Mouse (Mus musculus) hematopoietic stem cell, adult 5-6 weeks (primary cell): ENCODE measurements around the gene Gm21209. TPM values are rescaled to one million over a fixed set of nuclear protein-coding genes. Genes with fewer than 3 reads are reported as not detected.
"Not testable (repeated sequence)": the region's sequence is repeated elsewhere in the genome, so short reads cannot be mapped to it uniquely, and the experiment has no call there.

Experiments
- ATAC-seq, 2 experiments: fragments of 125-278 bp in 1 of 2; replicated peaks in 1 of 2; 2 replicates each; pipeline ENCODE4 v1.8.0; 2016 to 2017; ENCODE audit warnings: inconsistent platforms in 2 of 2, mild to moderate bottlenecking in 2 of 2, moderate number of reproducible peaks in 2 of 2, low read depth in 1 of 2, moderate TSS enrichment in 1 of 2; ENCODE audit not compliant: low FRiP score in 2 of 2, poor library complexity in 2 of 2, severe bottlenecking in 2 of 2, insufficient read depth in 1 of 2, low TSS enrichment in 1 of 2
- total RNA-seq: library from RNA; stranded (forward); fragments of 172-1452, 232-1000 nt; gene quantifications from 2 replicates; pipeline ENCODE4 v1.2.3, GENCODE M21; 2017

Gene Gm21209
- total RNA-seq: not detected in 2 replicates

DNA sequence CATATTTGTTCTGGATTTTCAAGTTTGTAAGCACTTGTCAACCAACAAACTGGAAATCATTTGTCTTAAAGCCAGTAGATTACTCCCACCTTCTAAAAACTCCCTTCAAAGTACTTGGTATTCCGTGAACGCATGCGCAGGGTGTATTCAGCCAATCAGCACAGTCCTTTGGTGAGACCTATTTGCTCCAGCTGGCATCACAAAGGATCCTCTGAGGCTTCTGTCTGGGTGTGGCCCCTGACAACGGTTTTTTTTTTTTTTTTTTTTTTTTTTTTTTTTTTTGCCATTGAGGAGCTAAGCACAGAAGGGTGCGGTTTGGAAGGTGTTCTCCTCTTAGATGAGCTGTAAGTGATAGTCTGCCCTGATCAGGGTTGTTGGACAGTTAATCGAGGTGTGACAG, at the start of gene Gm21209:
Gm21209 (plus strand) TSS at position 301 of the 400 bp plus-strand sequence.
- not testable (repeated sequence) for ATAC-seq
